8 mouse cellular contexts compared by ENCODE assay signal in the genomic region with DNA sequence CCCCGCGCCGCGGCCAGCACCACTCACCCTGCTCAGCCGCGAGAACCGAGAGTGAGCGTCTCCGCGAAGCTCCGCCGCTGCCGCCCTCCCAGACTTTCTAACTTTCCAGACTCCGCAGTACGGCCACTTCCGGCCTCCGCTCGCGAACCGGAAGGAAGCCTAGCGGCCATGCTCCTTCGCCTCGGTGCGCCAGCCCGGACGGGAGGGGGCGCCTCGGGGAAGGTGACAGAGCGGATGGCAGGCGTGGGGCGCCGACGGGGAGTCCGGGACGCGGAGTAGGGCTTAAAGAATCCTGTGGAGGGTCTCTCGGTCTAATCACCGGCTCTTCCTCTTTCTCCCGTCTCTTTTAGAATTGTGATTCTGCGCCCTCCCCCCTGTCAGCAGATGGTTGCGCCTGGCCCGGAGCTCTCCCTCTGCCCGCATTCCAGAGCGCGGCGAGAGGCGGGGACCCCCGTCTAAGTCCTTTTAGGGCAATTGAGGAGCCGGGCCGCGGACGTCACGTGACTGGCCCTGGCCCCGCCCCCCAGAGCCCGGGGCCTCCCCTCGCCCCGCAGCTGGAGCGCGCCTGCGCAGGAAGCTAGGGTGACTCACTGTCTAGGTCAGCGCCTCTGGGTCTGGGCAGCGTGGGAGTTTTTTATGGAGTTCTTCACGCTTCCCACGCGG. TPM values are rescaled to one million over a fixed set of nuclear protein-coding genes. Genes with fewer than 3 reads are reported as not detected.
A peak's percentile ranks its signal among the peaks of the same experiment; 100 is the strongest.
DNase-seq lines count a peak whose midpoint lies in the region; ATAC-seq lines count a peak whose summit lies in the region.

Myom1 (plus strand) TSS at position 553 of the 663 bp plus-strand sequence.

- under 1% methylated on average over 64 of the region's 65 CpGs for WGBS in heart, embryonic 14.5 days
- under 1% methylated on average over 65 of the region's 65 CpGs for WGBS in liver, embryonic 13.5 days (ENCODE audit: insufficient replicate concordance)
- WGBS in stomach, embryonic 16.5 days, result under 1% methylated on average over 65 of the region's 65 CpGs

- H3K27me3 ChIP-seq in heart, embryonic 14.5 days (ENCODE audit: control insufficient read depth, insufficient read depth, low read length), result no peaks in the 10 kb centered on the region
- H3K27me3 ChIP-seq in liver, embryonic 13.5 days, result no peaks in the 10 kb centered on the region
- no peaks in the 10 kb centered on the region for H3K27me3 ChIP-seq in stomach, embryonic 16.5 days (ENCODE audit: control insufficient read depth, insufficient read depth, low read length)

- H3K4me2 ChIP-seq in heart, embryonic 14.5 days (ENCODE audit: low read length), result peak within 1 kb of the TSS; percentile 65
- H3K4me2 ChIP-seq in liver, embryonic 13.5 days, result peak within 1 kb of the TSS; percentile 74
- peak within 1 kb of the TSS; percentile 71 for H3K4me2 ChIP-seq in stomach, embryonic 16.5 days (ENCODE audit: low read depth, low read length)

- H3K4me1 ChIP-seq in heart, embryonic 14.5 days (ENCODE audit: control insufficient read depth in 2 of 2, insufficient read depth in 2 of 2, low read length in 2 of 2), result peaks cover 11 to 39% of the 10 kb centered on the region in 2 experiments
- peaks cover 48% of the 10 kb centered on the region for H3K4me1 ChIP-seq in liver, embryonic 13.5 days (replicated peaks)
- H3K4me1 ChIP-seq in stomach, embryonic 16.5 days (ENCODE audit: control insufficient read depth, insufficient read depth, low read length), result peaks cover 31% of the 10 kb centered on the region

- H3K27ac ChIP-seq in heart, embryonic 14.5 days (replicated peaks in 1 of 2; ENCODE audit: control insufficient read depth in 1 of 2, insufficient read depth in 1 of 2, low read depth in 2 of 2, low read length in 2 of 2), result peak within 1 kb of the TSS; percentile 99 to 100
- H3K27ac ChIP-seq in liver, embryonic 13.5 days, result peak within 1 kb of the TSS; percentile 99
- H3K27ac ChIP-seq in stomach, embryonic 16.5 days (ENCODE audit: low read length), result peak within 1 kb of the TSS; percentile 100

- H3K36me3 ChIP-seq in heart, embryonic 14.5 days (ENCODE audit: control insufficient read depth, insufficient read depth, low read length), result 0 out of 2 replicates have a peak, but pooled peaks cover 3% of the 10 kb centered on the region
- H3K36me3 ChIP-seq in liver, embryonic 13.5 days, result peaks cover 9% of the 10 kb centered on the region; the same call in 1 of the 2 replicates
- H3K36me3 ChIP-seq in stomach, embryonic 16.5 days (ENCODE audit: control insufficient read depth, insufficient read depth, low read length), result no peaks in the 10 kb centered on the region

- DNase-seq in c-Kit-negative CD71-positive TER-119-positive erythroid progenitor cells, embryonic 14.5 days (ENCODE audit: low read depth, low spot score), result peak; percentile 93
- peak; percentile 93 for DNase-seq in fibroblast of lung, adult 2 months (ENCODE audit: low read depth)
- DNase-seq in kidney, postnatal 14 days, result peak; percentile 100
- peak; percentile 98 for DNase-seq in liver, embryonic 13.5 days
- peak; percentile 98 for DNase-seq in neural tube, embryonic 10.5 days (ENCODE audit: extremely low spot score, low spot score)

- peak within 1 kb of the TSS; percentile 87 to 96 for H3K4me3 ChIP-seq in heart, embryonic 14.5 days (ENCODE audit: control insufficient read depth in 1 of 2, insufficient read depth in 1 of 2, low read depth in 1 of 2, low read length in 2 of 2)
- peak within 1 kb of the TSS; percentile 90 for H3K4me3 ChIP-seq in liver, embryonic 13.5 days (replicated peaks)
- H3K4me3 ChIP-seq in stomach, embryonic 16.5 days (replicated peaks; ENCODE audit: low read length), result peak within 1 kb of the TSS; percentile 91

- no peaks in the 10 kb centered on the region for H3K9me3 ChIP-seq in heart, embryonic 14.5 days (ENCODE audit: control insufficient read depth, low read length)
- H3K9me3 ChIP-seq in liver, embryonic 13.5 days (replicated peaks), result no peaks in the 10 kb centered on the region
- no peaks in the 10 kb centered on the region for H3K9me3 ChIP-seq in stomach, embryonic 16.5 days (replicated peaks; ENCODE audit: control insufficient read depth, low read length)

- H3K9ac ChIP-seq in heart, embryonic 14.5 days (ENCODE audit: low read length), result peak within 1 kb of the TSS; percentile 99
- peak within 1 kb of the TSS; percentile 98 for H3K9ac ChIP-seq in liver, embryonic 13.5 days
- H3K9ac ChIP-seq in stomach, embryonic 16.5 days (ENCODE audit: low read length), result peak within 1 kb of the TSS; percentile 97

- ATAC-seq in CD4-positive, CD25-positive, alpha-beta regulatory T cell, adult 4 months, result peak; percentile 85
- ATAC-seq in heart, embryonic 14.5 days (ENCODE audit: insufficient number of reproducible peaks, insufficient read depth, low FRiP score, low read depth), result peak; percentile 94
- peak; percentile 89 for ATAC-seq in liver, embryonic 13.5 days (ENCODE audit: low read depth)
- ATAC-seq in stomach, embryonic 16.5 days (ENCODE audit: insufficient read depth, low FRiP score), result peak; percentile 95

RNA-seq across cellular contexts. Expression of gene Myom1, which starts in this region (rescaled TPM):
- polyA plus RNA-seq in CD4-positive, CD25-positive, alpha-beta regulatory T cell, adult 4 months (2017; shearing (Covaris generic)), result 1 to 10 TPM in 1 of 2 experiments, under 1 TPM in 1; 0.28 to 1.6 TPM
- polyA plus RNA-seq in heart, embryonic 14.5 days (2014; fragmentation: Nextera tagmentation; extraction: Ambion mirVana), result 273 and 300 TPM in 2 replicates
- polyA plus RNA-seq in liver, embryonic 13.5 days (2015; fragmentation: Nextera tagmentation; extraction: Ambion mirVana), result 1.7 and 2.1 TPM in 2 replicates
- polyA plus RNA-seq in stomach, embryonic 16.5 days (2015; fragmentation: Nextera tagmentation; extraction: Ambion mirVana), result 15.7 and 21.1 TPM in 2 replicates

Comparison
In these comparisons a context has a peak if more than half of its experiments do, and no peak if none do; other contexts are left out.
1. Peak in every context shown above with its lines: DNase-seq, ATAC-seq, H3K4me3 ChIP-seq and H3K27ac ChIP-seq.
2. RNA of gene Myom1 (polyA plus RNA-seq): 273 to 300 TPM in heart, embryonic 14.5 days; 15.7 to 21.1 TPM in stomach, embryonic 16.5 days, 1.7 to 2.1 TPM in liver, embryonic 13.5 days and 0.28 to 1.6 TPM in CD4-positive, CD25-positive, alpha-beta regulatory T cell, adult 4 months; every median in the first group is over 10 times any median in the second.